Mouse (Mus musculus) bone marrow macrophage, adult 2 months (primary cell): ENCODE measurements at regions not wholly inside any gene's neighbourhood (a gene's known extent, or its start where the extent isn't known, plus 50 kb on each side); places are given as distances from the start of the nearest gene placed in this dataset.

Experiments
- CTCF ChIP-seq: IDR thresholded peaks from 2 replicates; pipeline ENCODE4 v1.5.1; 2012; ENCODE audit warnings: low read depth, mild to moderate bottlenecking, low read length, moderate library complexity
- POLR2A ChIP-seq: IDR thresholded peaks from 2 replicates; pipeline ENCODE4 v1.6.1; 2012; ENCODE audit warnings: mild to moderate bottlenecking, low read depth, low read length, borderline replicate concordance

GRCm38 (mm10) chr1:55915940-55916339 lies 510.2 kb downstream of the Plcl1 start:
- TF ChIP-seq CTCF (no peak), POLR2A (no peak)
